Mouse (Mus musculus): ENCODE data around the gene Gm9747.

The Gm9747 gene

DNA sequence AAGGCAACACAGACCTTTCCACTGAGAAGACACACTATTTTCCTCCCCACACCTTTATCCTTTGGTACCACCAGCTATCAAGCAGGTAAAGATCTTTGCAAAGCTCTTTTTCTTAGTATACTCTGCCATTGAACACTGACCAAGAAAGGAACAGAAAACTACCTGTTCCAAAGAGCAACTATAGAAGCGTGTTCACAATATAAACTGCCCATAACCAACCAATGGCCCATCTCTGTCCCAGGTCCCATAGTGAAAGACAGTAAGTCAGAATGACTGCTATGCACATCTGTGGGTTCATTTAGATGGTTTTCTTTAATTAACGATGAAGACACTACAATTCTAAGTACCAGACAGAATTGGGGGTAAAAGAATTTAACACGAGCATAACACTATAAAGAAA is at the start of gene Gm9747:
Gm9747 (plus strand) TSS at position 301 of the 400 bp plus-strand sequence.
- DNase-seq (ENCODE audit: low spot score), result no peak

GRCm38 (mm10) chr1:82183913-82184442 is 48.9 kb upstream of the Gm9747 start:
- no peak for DNase-seq (ENCODE audit: low spot score)

DNA sequence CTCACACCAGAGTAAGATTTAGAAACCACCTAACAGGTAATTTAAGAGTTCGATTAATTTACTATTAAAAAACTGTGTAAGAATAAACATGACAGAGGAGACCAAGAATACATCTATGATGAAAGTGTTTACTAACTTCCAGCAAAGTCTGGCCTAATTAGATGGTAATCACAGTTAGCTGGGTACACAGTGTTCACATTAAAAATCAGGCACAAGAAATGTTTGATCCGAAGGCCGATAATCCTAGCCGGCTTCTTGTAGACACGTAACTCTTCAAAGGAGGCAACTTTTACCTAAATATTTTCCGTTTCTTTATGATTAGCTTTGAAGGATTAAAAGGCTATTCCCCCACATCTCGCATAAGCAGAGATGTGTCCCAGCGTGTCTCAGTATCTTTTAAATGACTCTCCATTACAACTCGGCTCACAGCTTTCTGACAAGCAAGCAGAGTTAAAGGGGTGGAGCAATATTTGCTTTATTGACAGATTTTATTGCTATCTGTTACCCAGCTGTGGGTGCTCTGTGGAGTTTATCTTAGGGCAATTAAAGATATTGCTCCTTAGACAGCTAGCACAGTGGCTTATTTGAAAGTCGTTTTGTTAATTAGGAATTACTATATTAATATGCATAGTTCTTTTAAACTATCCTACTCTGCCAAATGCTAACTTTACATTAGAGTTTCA is 44.2 kb upstream of the Gm9747 start:
- DNase-seq (ENCODE audit: low spot score), result no peak

- DNase-seq (ENCODE audit: low spot score), result peak; percentile 55
These were observed 43.4 kb upstream of the Gm9747 start for GRCm38 (mm10) chr1:82189516-82189915.

- DNase-seq (ENCODE audit: low spot score), result no peak
These were observed 41.3 kb upstream of the Gm9747 start for GRCm38 (mm10) chr1:82191579-82191978.

GRCm38 (mm10) chr1:82199918-82200317 is 33.0 kb upstream of the Gm9747 start:
- DNase-seq (ENCODE audit: low spot score), result no peak

GRCm38 (mm10) chr1:82200636-82201035 is 32.3 kb upstream of the Gm9747 start:
- DNase-seq (ENCODE audit: low spot score), result no peak

- DNase-seq (ENCODE audit: low spot score), result no peak
These were observed 25.4 kb upstream of the Gm9747 start for GRCm38 (mm10) chr1:82207511-82207910.

- DNase-seq (ENCODE audit: low spot score), result no peak
These were observed 12.1 kb upstream of the Gm9747 start for GRCm38 (mm10) chr1:82220673-82221396.

DNA sequence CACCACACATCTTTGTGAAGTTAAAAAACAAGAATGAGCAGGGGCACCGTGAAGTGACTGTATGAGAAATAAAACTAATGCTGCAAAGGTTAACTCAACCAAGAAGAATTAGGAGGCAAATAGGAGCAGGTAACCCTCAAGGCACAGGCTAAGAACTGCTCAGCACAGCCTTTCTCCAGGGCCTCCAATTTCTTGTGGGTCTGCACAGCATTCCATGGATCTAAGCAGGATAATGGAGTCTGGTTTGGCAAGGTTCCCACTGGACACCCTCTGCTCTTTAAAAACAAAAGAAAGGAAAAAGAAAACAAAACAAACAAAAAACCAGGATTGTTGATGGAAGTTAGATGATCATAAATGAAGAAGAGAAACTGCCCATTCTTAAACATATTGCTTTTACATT is 11.4 kb upstream of the Gm9747 start:
- no peak for DNase-seq (ENCODE audit: low spot score)

DNA sequence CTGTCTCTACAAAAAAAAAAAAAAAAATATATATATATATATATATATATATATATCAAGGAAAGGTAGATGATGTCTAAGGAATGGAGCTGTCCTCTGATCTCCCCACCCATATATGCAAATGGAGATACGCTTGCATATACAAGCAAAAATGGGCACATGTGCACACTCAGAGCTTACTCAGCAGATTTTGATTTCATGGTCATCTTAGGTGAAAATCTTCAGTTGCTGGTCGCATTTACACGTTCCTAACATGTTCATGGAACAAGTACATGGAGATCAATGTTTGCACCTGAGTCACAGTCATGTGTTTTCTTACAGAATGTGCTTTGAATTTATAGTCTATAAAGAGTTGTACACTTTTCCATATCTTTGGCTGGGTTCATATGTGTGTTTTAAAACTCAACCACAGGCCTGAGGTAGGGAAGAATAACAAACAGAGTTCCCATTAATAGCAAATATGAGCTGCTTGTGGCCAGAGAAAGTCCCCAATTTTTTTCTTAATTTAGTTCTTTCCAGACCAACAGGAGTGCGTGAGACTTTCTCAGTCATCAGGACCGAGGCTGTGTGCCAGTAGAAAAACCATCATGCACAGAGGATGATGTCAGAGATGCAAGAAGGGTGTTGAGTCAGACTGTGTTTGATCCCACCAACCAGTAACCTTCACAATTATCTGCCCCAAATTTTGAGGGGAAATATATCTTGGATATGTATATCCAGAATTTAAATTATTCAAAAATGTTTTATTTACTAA is 9.7 kb upstream of the Gm9747 start:
- DNase-seq (ENCODE audit: low spot score), result no peak

GRCm38 (mm10) chr1:82228841-82229240 is 4.1 kb upstream of the Gm9747 start:
- DNase-seq (ENCODE audit: low spot score), result no peak

- DNase-seq (ENCODE audit: low spot score), result no peak
These were observed 1.7 kb downstream of the Gm9747 start for GRCm38 (mm10) chr1:82234616-82235015.

DNA sequence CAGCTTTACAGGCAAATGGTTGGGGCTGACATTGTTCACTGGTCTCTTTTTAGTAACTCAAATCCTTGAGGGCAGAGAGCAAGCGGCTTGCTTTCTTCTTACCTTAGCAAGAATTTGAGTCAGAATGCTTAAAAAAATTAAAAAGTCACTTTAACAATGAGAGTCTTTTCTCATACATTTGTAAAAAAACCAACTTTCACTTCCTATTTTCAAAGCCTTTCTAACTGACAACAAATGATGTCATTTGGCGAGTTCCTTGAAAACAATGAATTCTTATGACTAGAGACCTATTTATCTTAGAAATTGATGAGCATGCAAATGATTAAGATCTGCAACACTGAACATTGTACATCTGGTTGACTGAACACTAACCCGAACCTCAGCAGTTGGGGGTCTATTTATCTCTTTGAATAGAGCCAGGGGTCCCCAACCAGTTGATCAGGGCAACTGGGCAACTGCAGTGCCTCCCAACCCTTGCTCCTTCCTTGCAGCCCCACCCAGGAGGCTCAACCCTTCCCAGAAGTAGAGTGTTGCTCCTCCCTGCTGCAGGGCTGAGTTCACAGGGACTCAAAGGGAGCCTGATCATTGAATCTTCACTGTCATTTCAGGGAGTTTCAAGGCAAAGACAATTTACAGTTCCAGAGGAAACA is 2.7 kb downstream of the Gm9747 start:
- DNase-seq (ENCODE audit: low spot score), result no peak

- DNase-seq (ENCODE audit: low spot score), result no peak
These were observed 5.3 kb downstream of the Gm9747 start for GRCm38 (mm10) chr1:82238245-82238644.

DNA sequence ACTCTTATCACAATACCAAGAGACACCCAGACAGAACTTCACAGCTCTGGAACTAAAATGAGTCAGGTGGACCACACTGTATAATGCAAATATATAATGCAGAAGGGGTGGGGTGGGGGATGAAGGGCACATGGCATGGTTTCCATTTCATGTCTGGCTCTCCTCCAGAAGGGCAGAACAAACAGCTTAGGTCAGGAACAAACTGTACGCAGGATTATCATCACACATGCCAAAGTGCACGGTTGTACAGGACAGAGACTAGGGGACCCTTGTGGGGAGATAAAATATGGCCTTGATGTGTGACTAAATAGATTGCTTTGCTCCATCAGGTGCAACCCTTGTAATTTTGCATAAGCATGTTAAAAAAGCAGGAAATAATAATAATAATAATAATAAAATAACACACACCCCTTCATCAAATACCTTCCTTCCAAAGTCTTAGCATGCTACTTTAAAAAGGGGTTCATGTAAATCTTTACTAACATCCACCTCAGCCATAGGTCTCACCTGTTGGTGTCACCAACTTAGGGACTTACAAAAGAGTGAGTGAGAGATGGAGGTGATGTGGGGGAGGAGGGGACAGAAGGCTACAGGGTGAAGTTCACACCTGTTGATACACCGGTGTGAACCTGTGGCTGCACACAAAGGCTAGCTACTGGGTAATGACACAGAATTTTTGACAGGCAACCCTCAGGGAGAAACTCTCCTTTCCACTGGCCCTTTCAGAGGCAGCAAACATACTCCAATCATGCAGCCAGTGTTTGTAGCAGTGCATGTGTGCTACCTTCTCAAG is 6.7 kb downstream of the Gm9747 start:
- no peak for DNase-seq (ENCODE audit: low spot score)

DNA sequence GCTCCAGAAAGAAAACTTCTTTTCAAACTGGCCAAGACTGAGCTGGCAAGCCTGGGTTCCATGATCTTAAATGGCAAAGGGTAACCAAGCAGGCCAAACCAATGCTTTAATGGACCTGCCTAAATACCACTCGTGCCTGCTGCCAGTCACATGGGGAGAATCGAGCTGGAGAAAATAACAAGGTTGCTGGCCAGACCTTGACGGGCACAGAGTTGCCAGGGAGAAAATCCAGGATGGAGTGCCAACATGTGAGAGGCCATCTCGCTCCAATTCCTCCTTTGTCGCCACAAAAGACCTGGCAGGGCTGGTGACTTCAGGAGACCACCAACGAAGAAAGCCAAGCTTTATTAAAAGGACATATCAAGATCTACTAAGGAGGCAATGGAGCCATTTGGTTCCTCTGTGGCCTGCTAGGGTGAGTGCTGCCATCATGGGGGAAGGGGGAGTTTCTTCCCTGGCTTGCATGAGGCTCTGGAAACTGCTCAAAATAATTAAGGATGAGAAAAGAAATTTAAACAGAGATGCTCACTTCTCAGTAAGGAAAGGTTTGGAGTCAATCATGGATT is 10.4 kb downstream of the Gm9747 start:
- DNase-seq (ENCODE audit: low spot score), result no peak

GRCm38 (mm10) chr1:82245002-82245401 is 12.1 kb downstream of the Gm9747 start:
- DNase-seq (ENCODE audit: low spot score), result no peak

DNA sequence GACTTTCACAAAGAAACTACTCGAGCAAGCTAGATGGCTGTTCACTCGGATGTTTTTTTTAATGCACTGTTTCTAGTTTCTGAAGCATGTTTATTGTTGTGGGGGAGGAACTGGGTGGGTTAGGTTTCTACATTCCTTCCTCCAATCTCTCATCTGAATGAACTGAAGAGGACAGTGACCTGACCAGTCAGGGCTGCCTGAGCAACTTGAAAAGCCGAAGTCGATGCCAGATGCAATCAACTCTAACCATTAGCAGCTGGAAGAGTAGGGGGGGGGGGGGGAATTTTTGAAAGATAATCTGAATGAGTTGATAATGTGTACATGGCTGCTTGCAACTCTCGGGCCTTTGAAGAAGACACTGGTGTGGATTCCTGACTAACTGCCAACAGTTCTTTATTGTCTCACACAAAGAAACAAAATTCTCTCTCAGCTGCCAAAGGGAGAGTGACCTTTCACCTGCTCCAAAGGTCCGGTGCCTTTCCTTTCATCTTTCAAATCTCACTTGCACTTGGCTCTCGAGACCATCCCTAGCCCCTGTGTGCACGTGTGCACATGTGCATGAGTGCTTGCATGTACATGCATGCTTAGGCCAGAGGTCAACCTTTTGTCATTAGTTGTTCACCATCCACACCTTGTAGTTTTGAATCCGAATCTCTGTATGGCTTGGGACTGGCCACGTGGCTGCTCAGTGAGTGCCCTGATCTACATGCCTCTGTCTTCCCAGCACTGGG is 14.5 kb downstream of the Gm9747 start:
- DNase-seq (ENCODE audit: low spot score), result no peak

GRCm38 (mm10) chr1:82253789-82254445 is 21.0 kb downstream of the Gm9747 start:
- DNase-seq (ENCODE audit: low spot score), result no peak

Measured in testis, postnatal 10 days (tissue).